ENCODE assay signal across 10 mouse cellular contexts in the genomic region with DNA sequence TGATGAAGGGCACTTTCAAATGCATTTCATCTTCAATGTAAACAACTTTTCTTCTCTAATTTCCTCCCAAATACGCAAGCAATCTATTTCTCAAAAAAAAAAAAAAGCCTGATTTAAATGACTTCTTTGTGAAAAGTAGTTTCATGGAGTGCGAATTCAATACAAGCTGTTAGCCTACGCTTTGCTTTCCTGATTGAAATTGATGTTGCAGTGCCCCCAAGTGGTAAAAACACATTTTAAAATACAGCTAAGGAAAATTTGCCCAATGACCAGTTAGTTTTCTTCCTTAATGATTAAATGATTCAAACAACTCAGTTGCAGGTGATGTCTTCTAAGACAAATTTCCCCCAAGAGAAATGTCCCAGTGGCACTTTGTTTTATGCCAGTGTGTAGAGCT. TPM values are rescaled to one million over a fixed set of nuclear protein-coding genes. Genes with fewer than 3 reads are reported as not detected.
A peak's percentile ranks its signal among the peaks of the same experiment; 100 is the strongest.
DNase-seq lines count a peak whose midpoint lies in the region; ATAC-seq and TF ChIP-seq lines count a peak whose summit lies in the region.
"Had no signal": no experiment of that assay in that cellular context is flagged by ENCODE, and none has a peak within 500 bp of the region (broad histone marks: within the 10 kb centered on the region; RNA-seq: fewer than 3 reads in every experiment).

No protein-coding gene starts in this region.

- ATAC-seq in heart, embryonic 12.5 days (ENCODE audit: insufficient number of reproducible peaks, low FRiP score), result no peak
- ATAC-seq in lung, postnatal 0 days, result no peak
- no peak for ATAC-seq in hindbrain, embryonic 12.5 days (ENCODE audit: low FRiP score)

- H3K4me2 ChIP-seq in heart, embryonic 12.5 days, result no peak overlapping the region
- no peak overlapping the region for H3K4me2 ChIP-seq in lung, postnatal 0 days (replicated peaks; ENCODE audit: low read depth, low read length)
- no peak overlapping the region for H3K4me2 ChIP-seq in hindbrain, embryonic 12.5 days (replicated peaks)
- H3K4me2 ChIP-seq: neural tube, embryonic 13.5 days had no signal

- H3K9me3 ChIP-seq in heart, embryonic 12.5 days (replicated peaks), result no peaks in the 10 kb centered on the region
- H3K9me3 ChIP-seq in lung, postnatal 0 days (ENCODE audit: low read length), result no peaks in the 10 kb centered on the region
- H3K9me3 ChIP-seq in hindbrain, embryonic 12.5 days (replicated peaks), result no peaks in the 10 kb centered on the region
- H3K9me3 ChIP-seq: neural tube, embryonic 13.5 days had no signal

- WGBS in heart, embryonic 12.5 days, result 43% methylated on average over 3 of the region's 3 CpGs
- 29% methylated on average over 3 of the region's 3 CpGs for WGBS in lung, postnatal 0 days
- WGBS in hindbrain, embryonic 12.5 days, result 39% methylated on average over 3 of the region's 3 CpGs

- H3K9ac ChIP-seq in heart, embryonic 12.5 days, result no peak overlapping the region
- no peak overlapping the region for H3K9ac ChIP-seq in lung, postnatal 0 days (replicated peaks; ENCODE audit: low read depth)
- H3K9ac ChIP-seq in hindbrain, embryonic 12.5 days, result no peak overlapping the region
- H3K9ac ChIP-seq: neural tube, embryonic 13.5 days had no signal

- no peaks in the 10 kb centered on the region for H3K4me1 ChIP-seq in heart, embryonic 12.5 days (replicated peaks)
- no peaks in the 10 kb centered on the region for H3K4me1 ChIP-seq in lung, postnatal 0 days (ENCODE audit: insufficient read depth, low read depth, low read length)
- no peaks in the 10 kb centered on the region for H3K4me1 ChIP-seq in hindbrain, embryonic 12.5 days
- H3K4me1 ChIP-seq: neural tube, embryonic 13.5 days had no signal

- TF ChIP-seq EP300 in lung, postnatal 0 days (IDR thresholded peaks at IDR 0.05), result no peak

- peak; percentile 30 for DNase-seq in heart, adult 8-10 months (ENCODE audit: low spot score)
- DNase-seq in lung, postnatal 0 days (ENCODE audit: low spot score), result peak; percentile 46
- DNase-seq in lung, adult 18-20 months, result no peak
- DNase-seq in ZHBTc4 (ENCODE audit: low read depth, low spot score), result peak; percentile 19
- DNase-seq in retina, adult 2 months (ENCODE audit: low read depth, low spot score), result peak; percentile 11
- DNase-seq in ovary, postnatal 14 days (ENCODE audit: low spot score), result no peak

- no peak overlapping the region for H3K27ac ChIP-seq in heart, embryonic 12.5 days (ENCODE audit: poor library complexity, severe bottlenecking)
- H3K27ac ChIP-seq in lung, postnatal 0 days (ENCODE audit: low read length), result no peak overlapping the region
- H3K27ac ChIP-seq in hindbrain, embryonic 12.5 days, result no peak overlapping the region
- H3K27ac ChIP-seq: neural tube, embryonic 13.5 days had no signal

- peak; percentile 52 for TF ChIP-seq CTCF in lung, postnatal 0 days (IDR thresholded peaks at IDR 0.05)

- H3K27me3 ChIP-seq in heart, embryonic 12.5 days (replicated peaks), result no peaks in the 10 kb centered on the region
- no peaks in the 10 kb centered on the region for H3K27me3 ChIP-seq in lung, postnatal 0 days (replicated peaks; ENCODE audit: insufficient read depth, low read length)
- H3K27me3 ChIP-seq in hindbrain, embryonic 12.5 days, result no peaks in the 10 kb centered on the region
- H3K27me3 ChIP-seq: neural tube, embryonic 13.5 days had no signal

- peaks cover 5% of the 10 kb centered on the region; the same call in 1 of the 2 replicates for H3K36me3 ChIP-seq in heart, embryonic 12.5 days
- H3K36me3 ChIP-seq in lung, postnatal 0 days (ENCODE audit: insufficient read depth, low read length), result no peaks in the 10 kb centered on the region
- 0 out of 2 replicates have a peak, but pooled peaks cover 3% of the 10 kb centered on the region for H3K36me3 ChIP-seq in hindbrain, embryonic 12.5 days
- H3K36me3 ChIP-seq: neural tube, embryonic 13.5 days had no signal

- no peak overlapping the region for H3K4me3 ChIP-seq in heart, embryonic 12.5 days
- H3K4me3 ChIP-seq in lung, postnatal 0 days (ENCODE audit: low read depth, low read length), result no peak overlapping the region
- H3K4me3 ChIP-seq in hindbrain, embryonic 12.5 days, result no peak overlapping the region
- H3K4me3 ChIP-seq: neural tube, embryonic 13.5 days had no signal

RNA-seq across cellular contexts. Expression of a gene that starts 37.3 kb away (rescaled TPM):
- total RNA-seq in heart, adult 8-10 months (2022), result 10 to 100 TPM; 62.4 to 73.2 (median 67.0) TPM
- polyA plus RNA-seq in heart, embryonic 12.5 days (2016; fragmentation: Nextera tagmentation; extraction: Ambion mirVana), result 69.7 and 72.3 TPM in 2 replicates
- polyA plus RNA-seq in lung, postnatal 0 days (2015; fragmentation: Nextera tagmentation; extraction: Ambion mirVana), result 38.5 and 41.9 TPM in 2 replicates
- polyA plus RNA-seq in hindbrain, embryonic 12.5 days (2016; fragmentation: Nextera tagmentation; extraction: Ambion mirVana), result 43.6 and 46.1 TPM in 2 replicates

RNA-seq across cellular contexts. Expression of a gene that starts 58.2 kb away (rescaled TPM):
- not detected for total RNA-seq in heart, adult 8-10 months (2022)
- polyA plus RNA-seq in heart, embryonic 12.5 days (2016; fragmentation: Nextera tagmentation; extraction: Ambion mirVana), result not detected in 2 replicates
- not detected in 2 replicates for polyA plus RNA-seq in lung, postnatal 0 days (2015; fragmentation: Nextera tagmentation; extraction: Ambion mirVana)
- not detected in 2 replicates for polyA plus RNA-seq in hindbrain, embryonic 12.5 days (2016; fragmentation: Nextera tagmentation; extraction: Ambion mirVana)
- polyA plus RNA-seq: intestine, embryonic 14.5 days; neural tube, embryonic 13.5 days had no signal

Comparison
In these comparisons a context has a peak if more than half of its experiments do, and no peak if none do; other contexts are left out.
1. DNase-seq: peak in heart, adult 8-10 months (single experiment), lung, postnatal 0 days (single experiment), ZHBTc4 (single experiment) and retina, adult 2 months (single experiment); none in lung, adult 18-20 months (0 of 2) and ovary, postnatal 14 days (single experiment).